Mouse (Mus musculus) limb, embryonic 12.5 days (tissue): Measurements from ENCODE around the gene Slc6a17. TPM values are rescaled to one million over a fixed set of nuclear protein-coding genes. Genes with fewer than 3 reads are reported as not detected.

Experiments
- ATAC-seq: fragments of 200-750 bp; cut with Nextera tagmentation; 2 replicates; pipeline ENCODE4 v1.8.0; 2017; ENCODE audit warnings: low read depth, moderate TSS enrichment; ENCODE audit not compliant: insufficient number of reproducible peaks, insufficient read depth, low FRiP score, low TSS enrichment
- H3K27ac ChIP-seq: fragments of 300-500 bp; sonication (generic); 2 replicates; pipeline ENCODE4 v1.5.1; 2016; ENCODE audit warnings: mild to moderate bottlenecking, moderate library complexity
- H3K27me3 ChIP-seq: fragments of 300-500 bp; sonication (generic); 2 replicates; pipeline ENCODE4 v1.6.1; 2016; ENCODE audit warnings: mild to moderate bottlenecking, moderate library complexity
- H3K36me3 ChIP-seq: fragments of 300-500 bp; sonication (generic); 2 replicates; pipeline ENCODE4 v1.6.1; 2016; ENCODE audit warnings: mild to moderate bottlenecking, moderate library complexity
- H3K4me1 ChIP-seq: fragments of 300-500 bp; sonication (generic); replicated peaks from 2 replicates; pipeline ENCODE4 v1.6.1; 2016
- H3K4me2 ChIP-seq: fragments of 300-500 bp; sonication (generic); 2 replicates; pipeline ENCODE4 v1.6.1; 2016; ENCODE audit warnings: mild to moderate bottlenecking, moderate library complexity
- H3K4me3 ChIP-seq: fragments of 300-500 bp; sonication (generic); replicated peaks from 2 replicates; pipeline ENCODE4 v1.5.1; 2016; ENCODE audit warnings: mild to moderate bottlenecking
- H3K9ac ChIP-seq: fragments of 300-500 bp; sonication (generic); replicated peaks from 2 replicates; pipeline ENCODE4 v1.6.1; 2016; ENCODE audit warnings: mild to moderate bottlenecking, moderate library complexity
- H3K9me3 ChIP-seq: fragments of 300-500 bp; sonication (generic); 2 replicates; pipeline ENCODE4 v1.6.1; 2016; ENCODE audit warnings: mild to moderate bottlenecking, moderate library complexity
- WGBS: fragments of 180-500 bp; shearing (Covaris S2); methylation state at CpG from one replicate; pipeline ENCODE4 v1.1.7; 2016; 5-methylcytosine and 5-hydroxymethylcytosine counted together
- polyA plus RNA-seq: library from polyadenylated mRNA; unstranded; fragments of >200 nt; fragmentation: Nextera tagmentation; extraction: Ambion mirVana; gene quantifications from 2 replicates; pipeline ENCODE4 v1.2.1, GENCODE M21; 2016

Gene Slc6a17
- polyA plus RNA-seq, 1 experiment from 2014 or later = 4.5 TPM

DNA sequence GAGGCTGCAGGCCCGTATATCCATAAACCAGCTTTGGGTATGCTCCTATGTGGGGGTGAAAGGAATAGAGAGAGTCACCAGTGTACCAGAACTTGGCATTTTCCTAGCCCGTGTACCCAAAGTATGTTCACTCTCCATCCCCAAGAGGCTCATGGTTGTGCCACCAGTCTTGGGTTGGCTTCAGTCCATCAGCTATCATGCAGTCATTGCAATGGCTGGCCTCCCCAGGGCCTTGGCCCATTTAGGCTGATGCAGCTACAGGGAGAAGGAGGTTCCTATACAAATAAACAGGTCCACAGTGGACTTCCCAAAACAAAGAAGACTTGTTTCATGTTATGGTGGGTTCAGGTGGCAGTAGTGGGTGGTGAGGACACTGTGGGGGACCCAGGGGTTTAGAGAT, 80.2 kb downstream of the Slc6a17 start:
- WGBS = 90% methylated on average over 2 of the region's 2 CpGs
- no peak overlapping the region for H3K27ac ChIP-seq
- no peaks in the 10 kb centered on the region for H3K9me3 ChIP-seq
- H3K27me3 ChIP-seq = peaks cover 4% of the 10 kb centered on the region; the same call in 1 of the 2 replicates
- H3K4me2 ChIP-seq = no peak overlapping the region
- no peaks in the 10 kb centered on the region for H3K36me3 ChIP-seq
- H3K9ac ChIP-seq = no peak overlapping the region
- no peak for ATAC-seq
- H3K4me3 ChIP-seq = no peak overlapping the region
- peaks cover 4% of the 10 kb centered on the region; the same call in 1 of the 2 replicates for H3K4me1 ChIP-seq

GRCm38 (mm10) chr3:107436434-107436833, 81.4 kb downstream of the Slc6a17 start:
- H3K27me3 ChIP-seq = peaks cover 4% of the 10 kb centered on the region; the same call in 1 of the 2 replicates
- H3K36me3 ChIP-seq = no peaks in the 10 kb centered on the region
- H3K4me1 ChIP-seq = peaks cover under 1% of the 10 kb centered on the region
- no peak for ATAC-seq
- no peak overlapping the region for H3K9ac ChIP-seq
- H3K4me2 ChIP-seq = no peak overlapping the region
- 61% methylated on average over 6 of the region's 6 CpGs for WGBS
- H3K9me3 ChIP-seq = no peaks in the 10 kb centered on the region
- H3K4me3 ChIP-seq = no peak overlapping the region
- no peak overlapping the region for H3K27ac ChIP-seq

DNA sequence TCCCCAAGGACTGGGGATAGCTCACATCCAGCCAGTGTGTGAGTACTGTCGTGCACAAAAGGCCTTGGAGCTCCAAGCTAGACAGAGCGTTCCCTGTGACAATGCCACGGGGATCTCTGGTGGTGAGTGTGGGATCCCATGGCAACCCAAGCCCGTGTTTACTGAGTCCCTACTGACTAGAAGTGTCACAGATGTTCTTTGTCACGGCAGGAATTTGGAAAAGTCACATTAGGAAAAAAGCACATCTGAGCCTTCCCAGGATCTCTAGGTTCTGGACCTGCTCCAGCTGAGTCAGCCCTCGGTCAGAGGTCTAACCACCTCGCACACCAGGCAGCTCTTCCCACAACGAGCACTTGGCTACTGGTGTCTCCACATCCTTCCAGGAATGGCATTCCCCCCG, 84.2 kb downstream of the Slc6a17 start:
- H3K36me3 ChIP-seq = no peaks in the 10 kb centered on the region
- peaks cover 10% of the 10 kb centered on the region for H3K27me3 ChIP-seq
- no peak overlapping the region for H3K27ac ChIP-seq
- H3K9me3 ChIP-seq = no peaks in the 10 kb centered on the region
- H3K4me3 ChIP-seq = no peak overlapping the region
- 72% methylated on average over 9 of the region's 9 CpGs for WGBS
- ATAC-seq = no peak
- no peak overlapping the region for H3K4me2 ChIP-seq
- H3K4me1 ChIP-seq = peaks cover 10% of the 10 kb centered on the region
- H3K9ac ChIP-seq = no peak overlapping the region

DNA sequence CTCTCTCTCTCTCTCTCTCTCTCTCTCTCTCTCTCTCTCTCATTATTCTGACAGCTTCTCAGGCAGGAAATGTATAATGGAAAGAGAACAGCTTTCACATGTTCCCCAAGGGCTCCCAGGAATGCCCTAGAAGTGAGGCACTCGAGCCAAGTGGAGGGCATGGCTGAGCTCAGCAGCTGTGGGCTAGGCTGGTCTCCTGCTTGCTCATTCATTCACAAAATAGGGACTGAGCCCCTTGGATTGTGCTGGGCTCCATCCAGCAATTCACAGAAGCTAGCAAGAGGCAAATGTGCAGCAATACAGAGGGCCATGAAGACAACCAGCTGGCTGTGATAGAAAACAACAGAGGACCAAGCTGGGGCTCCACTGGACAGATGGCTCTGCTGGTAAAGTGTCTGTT, 86.5 kb downstream of the Slc6a17 start:
- H3K36me3 ChIP-seq = no peaks in the 10 kb centered on the region
- WGBS = 13% methylated on average over 1 of the region's 1 CpGs
- H3K27me3 ChIP-seq = peaks cover 15% of the 10 kb centered on the region
- H3K4me2 ChIP-seq = no peak overlapping the region
- ATAC-seq = peak; percentile 68; the same call in 1 of the 2 replicates
- no peaks in the 10 kb centered on the region for H3K9me3 ChIP-seq
- peaks cover 10% of the 10 kb centered on the region for H3K4me1 ChIP-seq
- no peak overlapping the region for H3K27ac ChIP-seq
- H3K9ac ChIP-seq = no peak overlapping the region
- no peak overlapping the region for H3K4me3 ChIP-seq

DNA sequence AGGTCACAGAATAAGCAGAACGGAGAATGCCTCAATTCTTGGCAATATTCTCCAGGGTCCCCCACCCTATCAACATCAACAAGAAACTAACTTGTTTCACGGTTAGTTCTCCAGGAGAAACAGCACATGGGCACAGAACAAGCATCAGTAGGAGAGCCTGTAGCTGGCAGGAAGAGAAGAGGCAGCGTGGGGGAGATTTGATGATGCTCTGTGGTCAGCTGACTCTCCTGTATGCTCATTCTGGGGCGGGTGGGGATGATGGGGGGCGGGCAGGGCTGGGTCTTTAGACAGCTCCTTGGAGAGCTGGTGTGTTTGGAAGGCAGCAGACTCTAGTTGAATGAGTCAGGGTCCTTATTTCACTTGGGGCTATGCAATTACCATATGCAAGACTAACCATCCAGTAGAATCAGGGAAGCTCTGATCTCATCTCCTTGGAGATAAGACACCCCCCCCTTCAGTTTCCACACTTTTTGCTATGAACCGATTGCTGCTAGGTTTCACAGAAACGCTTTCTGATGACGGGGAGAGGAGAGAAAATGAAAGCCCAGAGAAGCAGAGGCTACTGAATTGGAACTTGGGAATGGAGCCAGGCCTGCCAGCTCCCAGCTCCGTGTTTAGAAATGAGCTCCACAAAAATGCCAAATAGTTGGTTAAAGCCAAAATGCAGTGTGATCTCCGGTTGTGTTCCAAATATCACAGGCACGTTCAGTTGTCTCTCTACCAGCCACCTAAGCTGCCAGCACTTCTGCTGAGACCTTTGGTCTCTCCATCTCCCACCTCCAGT, 93.4 kb downstream of the Slc6a17 start:
- ATAC-seq = no peak
- no peak overlapping the region for H3K4me3 ChIP-seq
- no peaks in the 10 kb centered on the region for H3K4me1 ChIP-seq
- no peaks in the 10 kb centered on the region for H3K9me3 ChIP-seq
- no peaks in the 10 kb centered on the region for H3K36me3 ChIP-seq
- H3K9ac ChIP-seq = no peak overlapping the region
- H3K27me3 ChIP-seq = peaks cover 11% of the 10 kb centered on the region; the same call in 1 of the 2 replicates
- 74% methylated on average over 11 of the region's 11 CpGs for WGBS
- no peak overlapping the region for H3K4me2 ChIP-seq
- no peak overlapping the region for H3K27ac ChIP-seq

- no peak for ATAC-seq
- H3K4me1 ChIP-seq = no peaks in the 10 kb centered on the region
- H3K4me3 ChIP-seq = no peak overlapping the region
- no peak overlapping the region for H3K4me2 ChIP-seq
- no peak overlapping the region for H3K9ac ChIP-seq
- no peaks in the 10 kb centered on the region for H3K36me3 ChIP-seq
- no peaks in the 10 kb centered on the region for H3K27me3 ChIP-seq
- 20% methylated on average over 2 of the region's 2 CpGs for WGBS
- H3K27ac ChIP-seq = no peak overlapping the region
- no peaks in the 10 kb centered on the region for H3K9me3 ChIP-seq
Measured at GRCm38 (mm10) chr3:107420156-107420555, 97.7 kb downstream of the Slc6a17 start.

Other genes with a start within 250 kb of the Slc6a17 start
- 172 and 173 TPM in 2 replicates for gene Lamtor5, start 239.2 kb downstream of the Slc6a17 start, polyA plus RNA-seq
- 6.1 and 6.8 TPM in 2 replicates for gene Slc16a4, start 226.8 kb downstream of the Slc6a17 start, polyA plus RNA-seq
- 16.2 and 18.9 TPM in 2 replicates for gene Rbm15, start 184.3 kb downstream of the Slc6a17 start, polyA plus RNA-seq
- gene Kcnc4, start 58.5 kb downstream of the Slc6a17 start, polyA plus RNA-seq = 0.12 TPM in 1 of 2 replicates, not detected in the other
- 0.15 and 0.24 TPM in 2 replicates for gene Ubl4b, start 37.1 kb upstream of the Slc6a17 start, polyA plus RNA-seq
- 14.5 and 15.1 TPM in 2 replicates for gene Alx3, start 77.0 kb upstream of the Slc6a17 start, polyA plus RNA-seq
- not detected in 2 replicates for gene Gm10961, start 113.3 kb upstream of the Slc6a17 start, polyA plus RNA-seq
- 79.8 and 79.9 TPM in 2 replicates for gene Strip1, start 113.7 kb upstream of the Slc6a17 start, polyA plus RNA-seq
- gene Ahcyl1, start 178.5 kb upstream of the Slc6a17 start, polyA plus RNA-seq = 114 and 115 TPM in 2 replicates
- gene Csf1, start 242.5 kb upstream of the Slc6a17 start, polyA plus RNA-seq = 6.1 and 7.4 TPM in 2 replicates